Mouse (Mus musculus) heart, embryonic 15.5 days (tissue): ENCODE data around the gene Cobll1. TPM values are rescaled to one million over a fixed set of nuclear protein-coding genes. Genes with fewer than 3 reads are reported as not detected.
A peak's percentile ranks its signal among the peaks of the same experiment; 100 is the strongest.

Experiments used
- ATAC-seq: fragments of 200-750 bp; cut with Nextera tagmentation; replicated peaks from 2 replicates; pipeline ENCODE4 v1.8.0; 2017; ENCODE audit warnings: low read depth, moderate TSS enrichment; ENCODE audit not compliant: insufficient number of reproducible peaks, insufficient read depth, low FRiP score
- H3K27ac ChIP-seq: fragments of 300-500 bp; sonication (generic); 2 replicates; pipeline ENCODE4 v1.5.1; 2015; ENCODE audit warnings: mild to moderate bottlenecking, inconsistent platforms
- H3K27me3 ChIP-seq: fragments of 300-500 bp; sonication (generic); 2 replicates; pipeline ENCODE4 v1.6.1; 2015; ENCODE audit warnings: inconsistent platforms
- H3K36me3 ChIP-seq: fragments of 300-500 bp; sonication (generic); 2 replicates; pipeline ENCODE4 v1.6.1; 2015; ENCODE audit warnings: mild to moderate bottlenecking, inconsistent platforms
- H3K4me1 ChIP-seq: fragments of 300-500 bp; sonication (generic); replicated peaks from 2 replicates; pipeline ENCODE4 v1.6.1; 2015; ENCODE audit warnings: inconsistent platforms
- H3K4me2 ChIP-seq: fragments of 300-500 bp; sonication (generic); 2 replicates; pipeline ENCODE4 v1.6.1; 2015; ENCODE audit warnings: inconsistent platforms, mild to moderate bottlenecking, moderate library complexity
- H3K4me3 ChIP-seq: fragments of 300-500 bp; sonication (generic); 2 replicates; pipeline ENCODE4 v1.5.1; 2015; ENCODE audit warnings: mild to moderate bottlenecking, inconsistent platforms
- H3K9ac ChIP-seq: fragments of 300-500 bp; sonication (generic); 2 replicates; pipeline ENCODE4 v1.6.1; 2015; ENCODE audit warnings: mild to moderate bottlenecking, inconsistent platforms
- H3K9me3 ChIP-seq: fragments of 300-500 bp; sonication (generic); replicated peaks from 2 replicates; pipeline ENCODE4 v1.6.1; 2016; ENCODE audit warnings: inconsistent platforms
- WGBS: fragments of 180-500 bp; shearing (Covaris S2); methylation state at CpG from one replicate; pipeline ENCODE4 v1.1.7; 2015; ENCODE audit warnings: mixed read lengths; 5-methylcytosine and 5-hydroxymethylcytosine counted together
- polyA plus RNA-seq: library from polyadenylated mRNA; unstranded; fragments of >200 nt; fragmentation: Nextera tagmentation; extraction: Ambion mirVana; gene quantifications from 2 replicates; pipeline ENCODE4 v1.2.1, GENCODE M21; 2015

Gene Cobll1
- polyA plus RNA-seq, 1 experiment from 2014 or later, result 9.9 TPM

DNA sequence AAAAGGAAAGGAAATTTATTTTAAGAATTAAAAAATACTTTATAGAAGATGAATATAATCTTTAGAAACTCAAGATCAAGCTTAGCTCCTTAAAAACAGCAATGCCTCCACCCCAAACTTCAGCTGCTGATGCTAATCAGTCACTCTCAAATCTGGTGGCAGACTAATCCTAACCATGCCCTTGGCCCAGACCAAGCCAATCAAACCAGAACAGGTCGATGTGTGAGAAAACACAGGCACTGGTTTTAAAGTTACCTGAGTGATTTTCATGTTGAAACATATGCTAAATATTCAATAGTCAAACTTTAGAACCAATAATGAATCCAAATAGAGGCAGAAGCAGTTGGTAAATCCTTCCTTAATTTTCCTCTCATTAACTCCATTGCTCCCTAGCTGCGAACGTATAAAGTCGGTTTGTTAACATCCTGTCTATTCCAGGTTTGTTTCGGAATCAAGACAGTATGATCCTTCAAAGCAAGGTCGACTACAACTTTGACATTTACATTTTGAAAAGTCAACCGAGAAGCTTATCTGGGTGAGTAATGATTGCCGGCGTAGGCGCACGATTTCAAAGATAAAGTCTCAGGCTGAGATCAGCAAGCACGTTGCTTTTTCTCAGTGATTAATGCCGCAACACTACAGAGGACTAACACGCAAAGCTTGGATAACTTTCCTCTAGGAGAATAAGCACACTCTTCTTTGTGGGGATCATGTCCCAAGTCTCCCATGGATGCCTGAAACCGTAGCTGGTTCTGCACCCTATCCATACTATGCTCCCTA, 6.3 kb downstream of the Cobll1 start:
- ATAC-seq, result no peak
- H3K4me3 ChIP-seq, result no peak overlapping the region
- no peaks in the 10 kb centered on the region for H3K36me3 ChIP-seq
- H3K9ac ChIP-seq, result no peak overlapping the region
- 64% methylated on average over 15 of the region's 15 CpGs for WGBS
- no peaks in the 10 kb centered on the region for H3K27me3 ChIP-seq
- peaks cover 9% of the 10 kb centered on the region for H3K4me1 ChIP-seq
- no peaks in the 10 kb centered on the region for H3K9me3 ChIP-seq
- no peak overlapping the region for H3K4me2 ChIP-seq
- no peak overlapping the region for H3K27ac ChIP-seq

- 83% methylated on average over 7 of the region's 7 CpGs for WGBS
- H3K4me3 ChIP-seq, result no peak overlapping the region
- H3K9ac ChIP-seq, result no peak overlapping the region
- no peak for ATAC-seq
- H3K4me1 ChIP-seq, result peaks cover 14% of the 10 kb centered on the region
- H3K9me3 ChIP-seq, result no peaks in the 10 kb centered on the region
- H3K27ac ChIP-seq, result no peak overlapping the region
- H3K4me2 ChIP-seq, result no peak overlapping the region
- no peaks in the 10 kb centered on the region for H3K27me3 ChIP-seq
- H3K36me3 ChIP-seq, result no peaks in the 10 kb centered on the region
Measured at GRCm38 (mm10) chr2:65228426-65228825, 10.8 kb downstream of the Cobll1 start.

DNA sequence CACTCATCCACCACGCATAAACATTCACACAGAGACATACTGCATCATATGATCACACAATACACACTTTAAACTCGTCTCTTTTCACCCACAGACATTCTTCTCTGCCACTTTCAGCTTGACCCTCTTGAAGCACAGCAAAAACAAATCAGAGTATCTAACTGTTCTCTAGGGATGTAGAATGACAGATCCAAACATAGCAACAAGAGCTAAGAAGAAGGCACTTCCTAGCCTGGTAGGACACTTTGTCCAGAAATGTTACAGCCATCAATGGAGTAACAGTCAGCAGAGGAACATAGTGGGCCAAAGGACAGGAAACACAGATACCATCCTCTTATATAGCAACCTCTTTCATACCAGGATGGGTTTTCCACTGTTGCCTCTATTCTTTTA, 11.3 kb downstream of the Cobll1 start:
- Histone ChIP-seq H3K27me3 (no peaks in the 10 kb centered on the region), H3K9ac (no peak overlapping the region), H3K27ac (no peak overlapping the region), H3K36me3 (no peaks in the 10 kb centered on the region), H3K4me3 (no peak overlapping the region), H3K9me3 (no peaks in the 10 kb centered on the region), H3K4me1 (peaks cover 14% of the 10 kb centered on the region), H3K4me2 (no peak overlapping the region)
- WGBS, result 50% methylated on average over 2 of the region's 2 CpGs
- no peak for ATAC-seq

- no peak overlapping the region for H3K4me2 ChIP-seq
- H3K4me3 ChIP-seq, result no peak overlapping the region
- no peaks in the 10 kb centered on the region for H3K27me3 ChIP-seq
- H3K4me1 ChIP-seq, result peaks cover 14% of the 10 kb centered on the region
- ATAC-seq, result no peak
- no peak overlapping the region for H3K9ac ChIP-seq
- 86% methylated on average over 6 of the region's 6 CpGs for WGBS
- no peaks in the 10 kb centered on the region for H3K9me3 ChIP-seq
- H3K36me3 ChIP-seq, result no peaks in the 10 kb centered on the region
- H3K27ac ChIP-seq, result no peak overlapping the region
Measured at GRCm38 (mm10) chr2:65227154-65227897, 11.9 kb downstream of the Cobll1 start.

GRCm38 (mm10) chr2:65226494-65226893, 12.7 kb downstream of the Cobll1 start:
- 81% methylated on average over 4 of the region's 4 CpGs for WGBS

GRCm38 (mm10) chr2:65223956-65224735, 15.1 kb downstream of the Cobll1 start:
- no peak for ATAC-seq
- no peak overlapping the region for H3K9ac ChIP-seq
- H3K9me3 ChIP-seq, result no peaks in the 10 kb centered on the region
- peaks cover 10% of the 10 kb centered on the region for H3K4me1 ChIP-seq
- no peak overlapping the region for H3K4me2 ChIP-seq
- H3K4me3 ChIP-seq, result no peak overlapping the region
- WGBS, result 72% methylated on average over 12 of the region's 12 CpGs
- H3K27me3 ChIP-seq, result no peaks in the 10 kb centered on the region
- H3K36me3 ChIP-seq, result no peaks in the 10 kb centered on the region
- no peak overlapping the region for H3K27ac ChIP-seq

More at GRCm38 (mm10) chr2:65226494-65226893, 12.7 kb downstream of the Cobll1 start:
- H3K27ac ChIP-seq, result no peak overlapping the region
- H3K4me1 ChIP-seq, result peaks cover 11% of the 10 kb centered on the region
- H3K4me2 ChIP-seq, result no peak overlapping the region
- no peaks in the 10 kb centered on the region for H3K9me3 ChIP-seq
- no peak overlapping the region for H3K9ac ChIP-seq
- H3K36me3 ChIP-seq, result no peaks in the 10 kb centered on the region
- ATAC-seq, result no peak
- H3K27me3 ChIP-seq, result no peaks in the 10 kb centered on the region
- no peak overlapping the region for H3K4me3 ChIP-seq

DNA sequence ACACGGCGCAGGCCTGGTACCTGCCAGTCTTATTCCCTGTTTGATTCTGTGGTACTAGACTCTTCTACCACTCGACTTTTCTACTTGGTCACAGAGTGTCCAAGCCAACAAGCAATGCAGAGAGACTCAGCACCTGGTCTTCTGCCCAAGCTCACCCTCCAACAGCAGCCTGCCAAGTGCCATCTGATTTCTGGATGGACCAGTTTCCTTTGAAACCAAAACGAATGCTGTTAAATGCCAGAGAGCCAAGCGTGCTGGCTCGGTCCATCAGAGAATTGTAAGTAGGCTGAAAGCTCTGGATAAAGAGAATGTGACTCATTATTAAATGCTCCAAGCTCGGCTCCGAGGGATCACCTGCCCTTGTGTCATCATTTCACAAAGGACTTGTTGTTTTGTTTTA, 16.2 kb downstream of the Cobll1 start:
- 82% methylated on average over 8 of the region's 8 CpGs for WGBS

DNA sequence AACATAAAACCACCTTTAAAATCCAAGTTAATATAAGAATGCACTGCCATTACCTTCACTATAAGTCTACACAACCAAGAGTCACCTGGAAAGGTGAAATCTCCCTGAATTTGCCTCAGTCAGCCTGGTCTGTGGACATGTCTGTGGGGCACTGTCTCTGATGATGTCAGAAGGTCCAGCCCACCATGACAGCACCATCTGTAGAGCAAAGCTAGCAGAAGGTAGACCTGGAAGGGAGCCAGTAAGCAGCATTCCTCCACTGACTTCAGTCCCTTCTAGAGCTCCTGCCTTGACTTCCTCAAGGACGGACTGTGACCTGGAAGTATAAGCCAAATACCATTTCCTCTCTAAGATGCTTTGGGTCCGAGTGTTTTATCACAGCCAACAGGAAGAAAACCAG, 17.6 kb downstream of the Cobll1 start:
- Histone ChIP-seq H3K4me3 (no peak overlapping the region), H3K4me2 (no peak overlapping the region), H3K27me3 (no peaks in the 10 kb centered on the region), H3K36me3 (no peaks in the 10 kb centered on the region), H3K27ac (no peak overlapping the region), H3K9ac (no peak overlapping the region), H3K9me3 (no peaks in the 10 kb centered on the region), H3K4me1 (peaks cover 2% of the 10 kb centered on the region; the same call in 1 of the 2 replicates)
- no peak for ATAC-seq
- WGBS, result 55% methylated on average over 2 of the region's 2 CpGs

More for the DNA sequence above, 16.2 kb downstream of the Cobll1 start:
- no peak overlapping the region for H3K9ac ChIP-seq
- no peaks in the 10 kb centered on the region for H3K36me3 ChIP-seq
- no peak overlapping the region for H3K27ac ChIP-seq
- no peak overlapping the region for H3K4me2 ChIP-seq
- H3K27me3 ChIP-seq, result no peaks in the 10 kb centered on the region
- no peak for ATAC-seq
- no peak overlapping the region for H3K4me3 ChIP-seq
- H3K4me1 ChIP-seq, result peaks cover 8% of the 10 kb centered on the region
- H3K9me3 ChIP-seq, result no peaks in the 10 kb centered on the region

GRCm38 (mm10) chr2:65220563-65220962, 18.6 kb downstream of the Cobll1 start:
- Histone ChIP-seq H3K36me3 (no peaks in the 10 kb centered on the region), H3K4me2 (no peak overlapping the region), H3K9me3 (no peaks in the 10 kb centered on the region), H3K27ac (peak overlapping the region; percentile 58), H3K27me3 (no peaks in the 10 kb centered on the region), H3K4me1 (peaks cover 2% of the 10 kb centered on the region; the same call in 1 of the 2 replicates), H3K4me3 (no peak overlapping the region), H3K9ac (no peak overlapping the region)
- ATAC-seq, result peak; percentile 65; the same call in 1 of the 2 replicates
- WGBS, result 31% methylated on average over 1 of the region's 1 CpGs

DNA sequence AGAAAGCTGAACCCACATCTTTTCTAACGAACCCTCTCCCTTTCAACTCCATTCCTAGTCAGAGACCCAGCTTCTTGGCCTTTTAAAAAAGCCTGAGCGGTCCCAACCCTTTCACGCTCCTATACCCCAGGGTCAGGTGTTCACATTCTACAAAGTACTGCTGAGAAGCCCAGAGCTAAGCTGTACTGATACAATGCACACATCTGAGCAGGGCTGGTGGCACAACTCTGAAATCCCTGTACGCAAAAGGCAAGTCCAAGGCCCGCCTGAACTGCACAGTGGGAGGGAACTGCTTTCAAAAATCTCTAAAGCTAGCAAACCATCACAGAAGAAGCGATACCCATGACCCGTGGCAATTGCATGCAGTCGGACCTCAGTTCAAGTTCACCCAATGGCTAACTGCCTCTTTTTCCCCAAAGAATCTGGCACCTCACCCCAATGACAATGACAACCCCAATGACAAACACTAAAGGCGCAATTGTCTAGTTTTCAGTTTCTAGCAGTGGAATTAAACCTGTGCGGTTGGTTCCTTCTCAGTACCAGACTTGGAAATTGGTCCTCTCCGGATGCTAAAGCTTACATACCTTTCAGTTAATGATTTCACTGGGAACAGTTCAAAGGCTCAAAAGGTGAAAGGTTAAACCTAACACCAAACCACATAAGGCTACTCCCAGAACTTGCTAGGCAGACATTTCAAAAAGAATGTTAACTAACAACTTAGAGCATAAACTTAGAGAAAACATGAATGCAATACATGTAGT, 19.6 kb downstream of the Cobll1 start:
- 87% methylated on average over 11 of the region's 11 CpGs for WGBS
- no peak overlapping the region for H3K27ac ChIP-seq

More for the DNA sequence above, 19.6 kb downstream of the Cobll1 start:
- peaks cover 2% of the 10 kb centered on the region; the same call in 1 of the 2 replicates for H3K4me1 ChIP-seq
- H3K9me3 ChIP-seq, result no peaks in the 10 kb centered on the region
- H3K27me3 ChIP-seq, result no peaks in the 10 kb centered on the region
- no peak for ATAC-seq
- H3K4me3 ChIP-seq, result no peak overlapping the region
- no peaks in the 10 kb centered on the region for H3K36me3 ChIP-seq
- H3K4me2 ChIP-seq, result no peak overlapping the region
- H3K9ac ChIP-seq, result no peak overlapping the region
